Mouse (Mus musculus) heart, embryonic 12.5 days (tissue): ENCODE data around the gene Serpina10. TPM values are rescaled to one million over a fixed set of nuclear protein-coding genes. Genes with fewer than 3 reads are reported as not detected.
"Not testable (repeated sequence)": the region's sequence is repeated elsewhere in the genome, so short reads cannot be mapped to it uniquely, and the experiment has no call there.

Experiments
- ATAC-seq: fragments of 200-750 bp; cut with Nextera tagmentation; 2 replicates; pipeline ENCODE4 v1.8.0; 2017; ENCODE audit warnings: moderate TSS enrichment, moderate library complexity; ENCODE audit not compliant: insufficient number of reproducible peaks, low FRiP score
- H3K27ac ChIP-seq: fragments of 300-500 bp; sonication (generic); 2 replicates; pipeline ENCODE4 v1.5.1; 2016; ENCODE audit warnings: mild to moderate bottlenecking, moderate library complexity; ENCODE audit not compliant: poor library complexity, severe bottlenecking
- H3K27me3 ChIP-seq: fragments of 300-500 bp; sonication (generic); replicated peaks from 2 replicates; pipeline ENCODE4 v1.6.1; 2016; ENCODE audit warnings: mild to moderate bottlenecking, moderate library complexity
- H3K36me3 ChIP-seq: fragments of 300-500 bp; sonication (generic); 2 replicates; pipeline ENCODE4 v1.6.1; 2016; ENCODE audit warnings: mild to moderate bottlenecking, moderate library complexity
- H3K4me1 ChIP-seq: fragments of 300-500 bp; sonication (generic); replicated peaks from 2 replicates; pipeline ENCODE4 v1.6.1; 2016; ENCODE audit warnings: mild to moderate bottlenecking
- H3K4me2 ChIP-seq: fragments of 300-500 bp; sonication (generic); 2 replicates; pipeline ENCODE4 v1.6.1; 2016; ENCODE audit warnings: mild to moderate bottlenecking, moderate library complexity
- H3K4me3 ChIP-seq: fragments of 300-500 bp; sonication (generic); 2 replicates; pipeline ENCODE4 v1.5.1; 2016; ENCODE audit warnings: mild to moderate bottlenecking
- H3K9ac ChIP-seq: fragments of 300-500 bp; sonication (generic); 2 replicates; pipeline ENCODE4 v1.6.1; 2016; ENCODE audit warnings: mild to moderate bottlenecking, moderate library complexity
- H3K9me3 ChIP-seq: fragments of 300-500 bp; sonication (generic); replicated peaks from 2 replicates; pipeline ENCODE4 v1.6.1; 2016; ENCODE audit warnings: mild to moderate bottlenecking, moderate library complexity
- WGBS: fragments of 180-500 bp; shearing (Covaris S2); methylation state at CpG from one replicate; pipeline ENCODE4 v1.1.7; 2016; 5-methylcytosine and 5-hydroxymethylcytosine counted together
- polyA plus RNA-seq: library from polyadenylated mRNA; unstranded; fragments of >200 nt; fragmentation: Nextera tagmentation; extraction: Ambion mirVana; gene quantifications from 2 replicates; pipeline ENCODE4 v1.2.1, GENCODE M21; 2016

Gene Serpina10
- 0.09 and 0.31 TPM in 2 replicates for polyA plus RNA-seq

- no peaks in the 10 kb centered on the region for H3K36me3 ChIP-seq
- no peaks in the 10 kb centered on the region for H3K4me1 ChIP-seq
- H3K4me2 ChIP-seq, result no peak within 1 kb of the TSS
- H3K9me3 ChIP-seq, result 0 out of 2 replicates have a peak, but pooled peaks cover 2% of the 10 kb centered on the region
- no peak within 1 kb of the TSS for H3K9ac ChIP-seq
- ATAC-seq, result no peak
- no peak within 1 kb of the TSS for H3K4me3 ChIP-seq
- H3K27me3 ChIP-seq, result no peaks in the 10 kb centered on the region
- no peak within 1 kb of the TSS for H3K27ac ChIP-seq
- 57% methylated on average over 3 of the region's 3 CpGs for WGBS
These were observed at the start of gene Serpina10 for GRCm38 (mm10) chr12:103631203-103631612. Gene Serpina10, minus strand, starts transcription at chr12:103631444.

- ATAC-seq, result not testable (repeated sequence)
- WGBS, result 88% methylated on average over 1 of the region's 1 CpGs
These were observed 48.6 kb upstream of the Serpina10 start for GRCm38 (mm10) chr12:103679853-103680252.

GRCm38 (mm10) chr12:103676039-103676438 is 44.8 kb upstream of the Serpina10 start, which contains the start of gene Serpina16:
Gene Serpina16, minus strand, starts transcription at chr12:103676139.
- 96% methylated on average over 1 of the region's 1 CpGs for WGBS
- H3K4me2 ChIP-seq, result no peak within 1 kb of the TSS
- H3K27ac ChIP-seq, result no peak within 1 kb of the TSS
- no peak for ATAC-seq
- H3K9ac ChIP-seq, result no peak within 1 kb of the TSS
- H3K9me3 ChIP-seq, result no peaks in the 10 kb centered on the region
- H3K27me3 ChIP-seq, result no peaks in the 10 kb centered on the region
- H3K4me1 ChIP-seq, result peaks cover 2% of the 10 kb centered on the region; the same call in 1 of the 2 replicates
- no peaks in the 10 kb centered on the region for H3K36me3 ChIP-seq
- no peak within 1 kb of the TSS for H3K4me3 ChIP-seq

More at GRCm38 (mm10) chr12:103679853-103680252, 48.6 kb upstream of the Serpina10 start:
- H3K9ac ChIP-seq, H3K27me3 ChIP-seq, H3K36me3 ChIP-seq, H3K4me3 ChIP-seq, H3K4me2 ChIP-seq, H3K4me1 ChIP-seq, H3K27ac ChIP-seq, H3K9me3 ChIP-seq: not testable (repeated sequence)

GRCm38 (mm10) chr12:103673179-103673578 is 41.9 kb upstream of the Serpina10 start:
- no peaks in the 10 kb centered on the region for H3K27me3 ChIP-seq

GRCm38 (mm10) chr12:103671483-103671882 is 40.2 kb upstream of the Serpina10 start:
- H3K9ac ChIP-seq, result no peak overlapping the region
- no peak overlapping the region for H3K4me2 ChIP-seq
- no peak for ATAC-seq
- no peak overlapping the region for H3K4me3 ChIP-seq
- no peaks in the 10 kb centered on the region for H3K27me3 ChIP-seq
- no peaks in the 10 kb centered on the region for H3K36me3 ChIP-seq
- H3K27ac ChIP-seq, result no peak overlapping the region
- 59% methylated on average over 3 of the region's 3 CpGs for WGBS
- H3K4me1 ChIP-seq, result peaks cover 2% of the 10 kb centered on the region; the same call in 1 of the 2 replicates
- no peaks in the 10 kb centered on the region for H3K9me3 ChIP-seq

More at GRCm38 (mm10) chr12:103673179-103673578, 41.9 kb upstream of the Serpina10 start:
- Histone ChIP-seq H3K4me2 (no peak overlapping the region), H3K9ac (no peak overlapping the region), H3K36me3 (no peaks in the 10 kb centered on the region), H3K4me3 (no peak overlapping the region), H3K27ac (no peak overlapping the region), H3K9me3 (no peaks in the 10 kb centered on the region), H3K4me1 (peaks cover 2% of the 10 kb centered on the region; the same call in 1 of the 2 replicates)
- WGBS, result 92% methylated on average over 2 of the region's 2 CpGs
- ATAC-seq, result no peak

GRCm38 (mm10) chr12:103670964-103671363 is 39.7 kb upstream of the Serpina10 start:
- ATAC-seq, result no peak
- no peak overlapping the region for H3K4me2 ChIP-seq
- H3K9me3 ChIP-seq, result no peaks in the 10 kb centered on the region; the same call in 1 of the 2 replicates
- 39% methylated on average over 2 of the region's 2 CpGs for WGBS
- 0 out of 2 replicates have a peak, but pooled peaks cover 2% of the 10 kb centered on the region for H3K4me1 ChIP-seq
- H3K27ac ChIP-seq, result no peak overlapping the region
- no peak overlapping the region for H3K4me3 ChIP-seq
- no peaks in the 10 kb centered on the region for H3K27me3 ChIP-seq
- H3K36me3 ChIP-seq, result no peaks in the 10 kb centered on the region
- no peak overlapping the region for H3K9ac ChIP-seq

- Histone ChIP-seq H3K9me3 (no peaks in the 10 kb centered on the region; the same call in 1 of the 2 replicates), H3K4me1 (0 out of 2 replicates have a peak, but pooled peaks cover 2% of the 10 kb centered on the region), H3K4me3 (no peak overlapping the region), H3K27me3 (no peaks in the 10 kb centered on the region), H3K9ac (no peak overlapping the region), H3K4me2 (no peak overlapping the region), H3K36me3 (no peaks in the 10 kb centered on the region), H3K27ac (no peak overlapping the region)
- no peak for ATAC-seq
- WGBS, result 81% methylated on average over 5 of the region's 5 CpGs
These were observed 39.1 kb upstream of the Serpina10 start for GRCm38 (mm10) chr12:103670344-103670743.

GRCm38 (mm10) chr12:103665286-103665685 is 34.0 kb upstream of the Serpina10 start:
- H3K4me1 ChIP-seq, result no peaks in the 10 kb centered on the region
- H3K36me3 ChIP-seq, result no peaks in the 10 kb centered on the region
- no peaks in the 10 kb centered on the region; the same call in 1 of the 2 replicates for H3K9me3 ChIP-seq
- no peak overlapping the region for H3K4me3 ChIP-seq
- H3K27ac ChIP-seq, result no peak overlapping the region
- ATAC-seq, result no peak
- WGBS, result 84% methylated on average over 3 of the region's 3 CpGs
- no peaks in the 10 kb centered on the region for H3K27me3 ChIP-seq
- H3K9ac ChIP-seq, result no peak overlapping the region
- no peak overlapping the region for H3K4me2 ChIP-seq

- not testable (repeated sequence) for H3K27ac ChIP-seq, H3K4me3 ChIP-seq, H3K27me3 ChIP-seq, H3K4me2 ChIP-seq, H3K9ac ChIP-seq, ATAC-seq, H3K4me1 ChIP-seq, H3K36me3 ChIP-seq, H3K9me3 ChIP-seq
These were observed 30.8 kb upstream of the Serpina10 start for GRCm38 (mm10) chr12:103662053-103662452.

- Histone ChIP-seq H3K36me3 (no peaks in the 10 kb centered on the region), H3K4me2 (no peak overlapping the region), H3K9ac (no peak overlapping the region), H3K27ac (no peak overlapping the region), H3K4me1 (no peaks in the 10 kb centered on the region), H3K4me3 (no peak overlapping the region), H3K27me3 (no peaks in the 10 kb centered on the region), H3K9me3 (no peaks in the 10 kb centered on the region)
- WGBS, result 78% methylated on average over 5 of the region's 5 CpGs
- ATAC-seq, result no peak
These were observed 28.8 kb upstream of the Serpina10 start for GRCm38 (mm10) chr12:103660076-103660475.

GRCm38 (mm10) chr12:103659171-103659570 is 27.9 kb upstream of the Serpina10 start:
- Histone ChIP-seq H3K9ac (no peak overlapping the region), H3K27me3 (no peaks in the 10 kb centered on the region), H3K27ac (no peak overlapping the region), H3K4me3 (no peak overlapping the region), H3K36me3 (no peaks in the 10 kb centered on the region), H3K9me3 (no peaks in the 10 kb centered on the region), H3K4me2 (no peak overlapping the region), H3K4me1 (no peaks in the 10 kb centered on the region)
- no peak for ATAC-seq
- WGBS, result 73% methylated on average over 2 of the region's 2 CpGs

- no peaks in the 10 kb centered on the region for H3K9me3 ChIP-seq
- no peaks in the 10 kb centered on the region for H3K4me1 ChIP-seq
- no peak overlapping the region for H3K4me2 ChIP-seq
- no peak overlapping the region for H3K4me3 ChIP-seq
- H3K27ac ChIP-seq, result no peak overlapping the region
- no peak for ATAC-seq
- H3K27me3 ChIP-seq, result no peaks in the 10 kb centered on the region
- no peak overlapping the region for H3K9ac ChIP-seq
- WGBS, result 77% methylated on average over 10 of the region's 10 CpGs
- no peaks in the 10 kb centered on the region for H3K36me3 ChIP-seq
These were observed 26.7 kb upstream of the Serpina10 start for GRCm38 (mm10) chr12:103657991-103658390.
